Mouse (Mus musculus): ENCODE data around the gene Rpl35.
A peak's percentile ranks its signal among the peaks of the same experiment; 100 is the strongest.
"Not testable (repeated sequence)": the region's sequence is repeated elsewhere in the genome, so short reads cannot be mapped to it uniquely, and the experiment has no call there.

Gene Rpl35

GRCm38 (mm10) chr2:39005574-39006079 is at the start of gene Rpl35:
Rpl35 (minus strand) TSS chr2:39005624.
- peak; percentile 46 for DNase-seq

DNA sequence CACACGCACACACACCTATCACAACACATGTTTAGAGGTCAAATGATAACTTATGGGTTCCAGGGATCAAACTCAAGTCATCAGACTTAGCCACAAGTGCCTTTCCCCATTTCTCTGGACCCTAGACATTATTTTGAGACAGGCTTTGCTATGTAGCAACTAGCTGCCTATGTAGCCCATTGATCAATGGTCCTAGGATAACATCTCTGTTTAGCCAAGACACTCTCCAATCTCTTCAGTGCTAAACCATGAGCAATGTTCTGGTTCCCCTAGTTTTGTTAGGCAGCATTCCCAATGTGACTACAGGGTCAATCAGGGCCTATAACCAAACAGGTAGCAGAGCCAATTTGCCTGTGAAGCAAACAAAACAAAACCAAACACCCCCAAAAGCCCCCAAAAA is 43.1 kb upstream of the Rpl35 start:
- no peak for DNase-seq

- DNase-seq: no peak
Measured at GRCm38 (mm10) chr2:39040215-39040614, 34.8 kb upstream of the Rpl35 start.

DNA sequence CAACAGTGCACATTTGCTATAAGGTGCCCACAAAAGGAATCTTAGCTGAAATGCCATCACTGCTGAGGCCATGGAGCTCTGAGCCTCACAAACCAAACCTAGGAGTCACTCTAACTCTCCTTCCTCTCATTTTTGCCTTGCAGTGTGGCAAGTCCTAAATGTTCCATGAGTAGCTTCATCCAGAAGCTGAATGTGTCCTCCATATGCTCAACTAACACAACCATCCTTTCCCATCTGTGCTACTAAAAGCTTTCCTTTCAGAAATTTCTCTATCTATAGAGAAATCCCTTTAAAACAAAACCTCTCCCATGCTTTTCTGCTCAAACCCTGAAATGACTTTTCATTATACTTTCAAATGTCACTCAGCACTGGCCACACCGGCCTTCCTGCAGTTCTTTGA is 26.2 kb upstream of the Rpl35 start:
- no peak for DNase-seq

DNA sequence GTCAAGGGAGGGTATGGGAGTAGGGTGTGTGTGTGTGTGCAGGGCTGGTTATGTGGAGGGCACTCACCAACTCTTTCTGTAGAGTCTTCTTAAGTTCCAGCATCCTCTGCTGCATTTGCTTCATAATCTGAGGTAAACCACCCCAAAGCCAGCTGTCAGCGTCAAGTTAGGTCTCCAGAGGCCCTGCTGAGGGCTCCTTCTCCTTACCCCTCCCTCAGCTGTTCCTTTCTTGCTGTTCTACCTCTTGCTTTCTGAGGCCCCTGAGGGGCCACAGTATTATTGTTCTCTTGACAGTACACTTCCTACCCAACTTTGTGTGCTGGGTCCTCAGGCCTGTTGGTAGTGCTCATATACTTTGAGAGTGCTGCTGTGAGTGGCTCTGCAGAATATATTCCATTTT is 14.6 kb upstream of the Rpl35 start:
- DNase-seq: no peak

- DNase-seq: no peak
Measured at GRCm38 (mm10) chr2:39016581-39016980, 11.2 kb upstream of the Rpl35 start.

- DNase-seq: no peak
Measured at GRCm38 (mm10) chr2:39012768-39013279, 7.4 kb upstream of the Rpl35 start.

GRCm38 (mm10) chr2:39011971-39012370 is 6.5 kb upstream of the Rpl35 start:
- no peak for DNase-seq

GRCm38 (mm10) chr2:39011264-39011663 is 5.8 kb upstream of the Rpl35 start:
- DNase-seq: no peak

- not testable (repeated sequence) for DNase-seq
Measured at GRCm38 (mm10) chr2:39010144-39010543, 4.7 kb upstream of the Rpl35 start.

- DNase-seq: peak; percentile 55
Measured at GRCm38 (mm10) chr2:39008954-39009365, 3.5 kb upstream of the Rpl35 start.

GRCm38 (mm10) chr2:39008350-39008851 is 3.0 kb upstream of the Rpl35 start:
- DNase-seq: peak; percentile 65

GRCm38 (mm10) chr2:39007865-39008264 is 2.4 kb upstream of the Rpl35 start:
- DNase-seq: peak; percentile 90

DNA sequence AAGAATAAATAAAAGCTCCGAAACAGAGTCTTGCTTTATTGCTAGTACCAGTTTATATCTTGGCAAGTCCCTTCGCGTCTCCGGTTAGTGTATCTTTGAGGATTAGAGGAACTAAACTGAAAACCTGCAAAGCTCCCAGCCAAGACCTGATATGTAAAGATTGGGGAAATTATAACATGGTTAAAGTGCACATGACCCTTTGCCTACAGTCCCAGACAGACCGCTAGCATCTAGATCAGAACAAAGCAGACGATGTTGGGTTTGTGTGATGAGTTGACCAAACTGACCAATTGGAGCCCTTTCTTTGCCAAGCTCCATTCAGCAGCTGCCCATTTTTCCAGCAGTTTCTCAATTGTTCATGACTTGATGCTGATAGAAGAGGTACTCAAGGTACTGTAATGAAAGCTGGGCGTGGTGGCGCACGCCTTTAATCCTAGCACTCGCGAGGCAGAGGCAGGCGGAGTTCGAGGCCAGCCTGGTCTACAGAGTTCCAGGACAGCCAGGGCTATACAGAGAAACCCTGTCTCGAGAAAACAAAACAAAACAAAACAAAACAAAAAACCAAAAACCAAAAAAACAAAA is 816 bp upstream of the Rpl35 start:
- DNase-seq: peak; percentile 47

DNA sequence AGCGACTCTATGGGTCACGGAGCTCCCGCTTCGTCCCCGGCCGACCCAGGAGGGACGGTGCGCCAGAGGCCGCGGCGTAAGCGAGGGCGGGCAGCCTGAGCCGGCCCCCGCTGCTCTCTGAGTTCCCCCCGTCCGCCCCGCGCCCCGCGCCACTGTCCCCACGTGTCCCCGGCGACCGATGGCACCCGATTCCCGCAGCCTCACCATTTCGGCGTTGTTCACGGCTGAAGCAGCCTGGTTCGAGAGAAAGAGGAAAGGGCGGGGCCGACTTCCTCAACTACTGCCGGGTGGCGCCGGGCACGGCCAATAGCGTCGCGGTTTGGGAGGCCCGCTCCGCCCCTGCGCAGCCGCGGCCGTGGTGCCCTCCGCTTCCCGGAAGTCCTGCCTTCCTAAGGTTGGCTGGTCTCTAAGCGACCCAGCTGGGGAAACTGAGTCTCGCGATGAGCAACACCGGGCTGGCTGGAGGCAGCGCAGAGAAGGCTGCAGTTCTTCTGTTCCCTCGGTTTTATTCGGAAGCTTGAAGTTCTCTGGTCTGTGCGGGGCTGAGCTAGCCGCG is 466 bp downstream of the Rpl35 start, which contains the start of gene Arpc5l:
TSS of gene Arpc5l (plus strand) at position 469 of the 556 bp plus-strand sequence.
- DNase-seq: peak; percentile 89

DNA sequence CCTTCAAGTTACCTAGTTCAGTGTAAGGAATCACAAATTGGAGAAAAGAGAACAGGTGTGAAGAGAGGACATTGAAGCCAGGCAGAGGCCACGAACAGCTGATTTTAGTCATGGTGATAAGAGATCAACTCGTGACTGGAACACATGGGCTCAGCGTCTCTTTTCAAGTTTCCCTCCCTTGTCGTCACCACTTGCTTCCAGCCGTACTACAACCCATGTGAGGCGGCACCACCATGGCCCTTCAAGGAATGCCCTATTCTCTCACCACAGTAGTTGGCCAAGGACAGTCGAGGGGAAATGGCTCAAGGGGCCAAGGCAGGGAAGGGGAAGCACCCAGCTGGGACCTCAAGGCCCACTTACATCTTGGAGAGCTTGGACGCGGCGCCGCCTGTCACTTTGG is 1.1 kb downstream of the Rpl35 start:
- DNase-seq: peak; percentile 50

- no peak for DNase-seq
Measured at GRCm38 (mm10) chr2:39003512-39003911, 1.9 kb downstream of the Rpl35 start.

DNA sequence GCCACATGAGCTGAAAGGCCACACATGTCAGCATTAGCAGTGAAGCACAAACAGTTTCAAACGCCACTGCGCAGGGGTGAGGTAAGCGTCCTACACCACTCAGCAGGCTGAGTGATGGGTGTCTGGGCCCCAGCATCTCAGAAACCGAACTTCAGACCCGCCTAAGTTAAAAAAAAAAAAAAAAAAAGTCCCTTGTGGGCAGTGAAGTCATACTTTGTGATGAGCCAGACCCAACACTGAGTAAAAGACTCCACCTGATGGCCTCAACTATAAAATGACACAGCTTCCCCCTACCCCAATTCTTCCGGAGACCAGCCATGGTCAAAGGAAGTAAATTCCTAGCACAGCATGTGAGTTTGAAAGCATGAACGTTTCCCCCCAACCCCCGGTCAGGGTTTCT is 2.3 kb downstream of the Rpl35 start:
- DNase-seq: no peak

- no peak for DNase-seq
Measured at GRCm38 (mm10) chr2:39001866-39002265, 3.6 kb downstream of the Rpl35 start.

GRCm38 (mm10) chr2:39000587-39000919 is 4.9 kb downstream of the Rpl35 start:
- DNase-seq: no peak

DNA sequence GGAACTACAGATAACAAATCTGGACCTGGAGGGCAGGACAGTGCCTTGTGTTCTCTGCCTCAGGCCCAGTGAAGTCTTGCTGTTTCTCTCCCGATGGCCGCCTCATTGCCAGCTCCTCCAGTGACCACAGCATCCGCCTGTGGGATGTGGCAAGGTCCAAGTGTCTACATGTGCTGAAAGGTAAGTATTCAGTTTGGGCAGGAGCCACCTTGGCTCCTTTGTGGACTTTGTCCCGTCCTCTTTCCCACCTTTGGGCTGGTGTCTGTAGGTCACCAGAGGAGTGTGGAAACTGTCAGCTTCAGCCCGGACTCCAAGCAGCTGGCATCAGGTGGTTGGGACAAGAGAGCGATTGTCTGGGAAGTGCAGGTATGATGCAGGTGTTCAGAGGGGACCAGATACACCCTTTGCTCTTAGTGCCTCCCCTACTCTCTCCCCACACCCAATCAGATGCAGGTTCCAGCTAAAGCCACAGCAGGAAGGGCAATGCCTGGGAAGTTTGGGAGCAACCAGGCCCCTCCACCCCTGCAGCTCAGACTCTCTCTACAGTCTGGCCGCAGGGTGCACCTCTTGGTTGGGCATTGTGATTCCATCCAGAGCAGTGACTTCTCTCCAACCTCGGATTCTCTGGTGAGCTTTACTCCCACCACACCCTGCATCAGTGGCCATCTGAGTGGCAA is 5.4 kb downstream of the Rpl35 start:
- DNase-seq: no peak

- no peak for DNase-seq
Measured at GRCm38 (mm10) chr2:38999381-38999780, 6.0 kb downstream of the Rpl35 start.

- peak; percentile 89 for DNase-seq
Measured at GRCm38 (mm10) chr2:38997386-38998374, 7.7 kb downstream of the Rpl35 start, which contains the start of gene Wdr38. Wdr38 (plus strand) TSS chr2:38997476.
